Mouse (Mus musculus) adipose tissue, adult 10 weeks (tissue): ENCODE results near the gene Sh3bgrl3. TPM values are rescaled to one million over a fixed set of nuclear protein-coding genes. Genes with fewer than 3 reads are reported as not detected.

Experiments
- polyA plus RNA-seq: library from polyadenylated mRNA; stranded (reverse); fragments of 350-450 nt; fragmentation: Illumina TruSeq; extraction: RNeasy Lipid Tissue Mini Kit (QIAGEN cat#74804); gene quantifications from one replicate; pipeline ENCODE4 v1.2.3, GENCODE M21; 2014; ENCODE audit warnings: low read depth, low replicate concordance

Gene Sh3bgrl3
- 448 TPM for polyA plus RNA-seq

DNA sequence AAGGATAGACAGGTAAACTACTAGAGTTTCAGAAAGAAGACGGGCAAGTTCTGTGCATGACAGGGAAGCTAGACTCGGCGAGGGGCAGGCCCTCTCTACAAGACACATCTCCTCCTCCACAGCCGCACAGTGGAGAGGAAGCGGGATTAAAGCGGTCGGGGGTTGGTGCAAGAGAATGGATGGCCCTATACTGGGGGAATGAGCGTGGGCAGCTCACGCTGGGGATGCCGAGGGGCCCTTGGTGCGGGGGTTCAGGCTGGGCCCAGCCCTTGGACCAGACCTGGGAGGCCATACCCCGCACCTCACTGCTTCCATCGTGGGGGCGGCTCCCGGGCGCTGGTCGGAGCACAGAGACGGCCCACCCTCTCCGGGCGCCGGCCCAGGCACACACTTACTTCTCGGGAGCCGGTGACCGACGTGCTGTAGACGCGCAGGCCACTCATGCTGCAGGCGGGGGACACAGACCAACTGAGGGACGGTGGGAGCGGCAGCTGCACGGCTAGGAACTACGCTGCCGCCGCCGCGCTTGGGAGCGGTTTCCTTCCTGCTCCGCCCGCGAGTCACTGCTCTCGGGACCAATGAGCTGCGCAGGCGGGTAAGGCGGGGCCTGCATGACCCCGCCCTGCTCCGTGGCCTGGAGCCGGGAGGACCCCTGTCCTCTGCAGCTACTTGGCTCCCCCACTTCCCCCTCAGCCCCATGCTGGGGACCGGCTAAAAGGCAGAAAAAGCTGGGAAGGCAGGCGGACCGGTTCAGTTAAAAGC, at the start of gene Sh3bgrl3:
Gene Sh3bgrl3, minus strand, starts transcription at position 569 of the 762 bp plus-strand sequence.

DNA sequence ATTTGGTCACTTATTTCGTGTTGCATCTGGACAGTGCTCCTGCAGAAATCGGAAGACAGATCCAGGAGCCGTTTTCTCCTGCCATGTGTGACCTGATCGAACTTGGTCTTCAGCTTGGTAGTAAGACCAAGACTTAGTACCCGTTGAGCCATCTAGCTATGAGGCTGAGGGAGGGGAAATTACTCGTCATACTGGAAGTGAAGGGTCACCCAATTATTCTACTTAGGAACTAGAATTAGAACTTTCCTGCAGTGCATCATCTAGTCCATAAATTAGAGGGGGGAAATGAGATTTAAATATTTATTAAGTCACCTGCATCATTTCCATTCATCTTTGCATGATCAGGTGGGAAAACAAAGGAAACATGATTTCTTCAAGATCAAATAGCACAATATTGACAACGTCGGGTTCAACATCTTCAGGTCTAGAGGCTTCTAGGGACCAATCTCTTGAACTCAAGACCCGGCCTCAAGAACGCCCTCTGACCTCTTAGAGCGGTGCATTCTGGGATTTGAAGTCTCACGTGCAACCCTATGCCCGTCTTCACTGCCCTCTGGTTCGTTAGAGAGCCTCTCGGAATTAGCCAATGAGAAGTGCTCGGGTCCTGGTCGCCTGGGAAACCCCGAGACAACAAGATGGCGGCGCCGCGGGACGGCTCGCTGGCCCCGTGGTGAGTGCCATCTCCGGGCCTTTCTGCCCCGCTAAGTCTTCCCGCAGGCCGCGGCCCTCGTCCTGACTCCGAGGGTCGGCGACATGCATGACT, 26.4 kb downstream of the Sh3bgrl3 start, which contains the start of gene Ubxn11:
Gene Ubxn11, plus strand, starts transcription at position 592 of the 763 bp plus-strand sequence.

DNA sequence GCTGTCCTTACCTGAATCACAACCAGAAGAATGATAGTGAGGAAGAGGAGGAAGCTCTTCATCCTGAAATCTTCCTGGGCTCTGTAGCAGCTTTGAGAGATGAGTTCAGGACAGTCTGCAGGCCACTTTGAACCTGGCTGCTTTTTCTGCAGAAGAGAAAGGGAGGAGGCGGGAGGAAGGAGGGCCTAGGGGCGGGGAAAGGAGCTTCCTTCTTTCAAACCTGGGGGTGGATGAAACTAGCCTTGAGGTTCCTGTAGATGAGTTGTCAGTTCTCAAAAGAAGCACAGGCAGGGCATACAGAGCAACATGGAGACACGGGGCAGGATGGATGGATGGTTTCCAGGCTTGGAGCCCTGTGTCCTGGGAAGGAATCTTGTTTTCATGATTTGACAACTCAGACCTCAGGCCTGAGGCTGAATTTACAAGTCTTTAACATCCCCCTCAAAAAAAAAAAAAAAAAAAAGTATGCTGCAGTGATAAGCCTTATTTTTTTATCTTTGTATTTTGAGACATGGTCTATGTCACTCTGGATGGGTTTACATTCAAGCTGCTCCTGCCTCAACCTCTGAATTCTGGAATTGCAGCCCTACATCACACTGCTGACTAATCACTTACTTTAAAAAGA, 33.6 kb downstream of the Sh3bgrl3 start, which contains the start of gene Cd52:
Gene Cd52, minus strand, starts transcription at position 160 of the 625 bp plus-strand sequence.

Other genes starting within 250 kb of the Sh3bgrl3 start
- gene Rps6ka1, start 241.0 kb downstream of the Sh3bgrl3 start, polyA plus RNA-seq, result 12.1 TPM
- gene Hmgn2, start 160.1 kb downstream of the Sh3bgrl3 start, polyA plus RNA-seq, result 248 TPM
- 36.1 TPM for gene Dhdds, start 127.9 kb downstream of the Sh3bgrl3 start, polyA plus RNA-seq
- 0.07 TPM for gene Lin28a, start 109.9 kb downstream of the Sh3bgrl3 start, polyA plus RNA-seq
- gene Zfp683, start 75.0 kb downstream of the Sh3bgrl3 start, polyA plus RNA-seq, result 0.56 TPM
- gene Crybg2, start 68.0 kb downstream of the Sh3bgrl3 start, polyA plus RNA-seq, result 3.0 TPM
- gene Cd52, start 33.7 kb downstream of the Sh3bgrl3 start, polyA plus RNA-seq, result 3,973 TPM
- gene Ubxn11, start 26.2 kb downstream of the Sh3bgrl3 start, polyA plus RNA-seq, result 23.7 TPM
- gene Cep85, start 58.3 kb upstream of the Sh3bgrl3 start, polyA plus RNA-seq, result 23.1 TPM
- not detected for gene Gm7534, start 74.2 kb upstream of the Sh3bgrl3 start, polyA plus RNA-seq
- gene Catsper4, start 98.6 kb upstream of the Sh3bgrl3 start, polyA plus RNA-seq, result 1.6 TPM
- 8.3 TPM for gene Cnksr1, start 109.6 kb upstream of the Sh3bgrl3 start, polyA plus RNA-seq
- not detected for gene E130218I03Rik, start 114.9 kb upstream of the Sh3bgrl3 start, polyA plus RNA-seq
- 8.1 TPM for gene Zfp593, start 116.8 kb upstream of the Sh3bgrl3 start, polyA plus RNA-seq
- gene Gm30191, start 118.1 kb upstream of the Sh3bgrl3 start, polyA plus RNA-seq, result not detected
- gene Grrp1, start 125.3 kb upstream of the Sh3bgrl3 start, polyA plus RNA-seq, result 7.4 TPM
- gene Pdik1l, start 159.1 kb upstream of the Sh3bgrl3 start, polyA plus RNA-seq, result 6.7 TPM
- gene Trim63, start 186.3 kb upstream of the Sh3bgrl3 start, polyA plus RNA-seq, result 1.4 TPM
- gene Slc30a2, start 214.4 kb upstream of the Sh3bgrl3 start, polyA plus RNA-seq, result 65.8 TPM